Mouse (Mus musculus) kidney, postnatal 0 days (tissue): ENCODE measurements at regions not wholly inside any gene's neighbourhood (a gene's known extent, or its start where the extent isn't known, plus 50 kb on each side); places are given as distances from the start of the nearest gene placed in this dataset.

Experiments used
- ATAC-seq: fragments of 200-750 bp; cut with Nextera tagmentation; replicated peaks from 2 replicates; pipeline ENCODE4 v1.8.0; 2017; ENCODE audit warnings: low read depth, moderate number of reproducible peaks, moderate TSS enrichment, moderate library complexity; ENCODE audit not compliant: low FRiP score
- DNase-seq: peaks from one replicate; pipeline ENCODE4 v3.0.0-alpha.2; 2016; ENCODE audit warnings: low spot score
- H3K27ac ChIP-seq: fragments of 300-500 bp; sonication (generic); 2 replicates; pipeline ENCODE4 v1.5.1; 2014; ENCODE audit warnings: mild to moderate bottlenecking
- H3K27me3 ChIP-seq: fragments of 300-500 bp; sonication (generic); 2 replicates; pipeline ENCODE4 v1.6.1; 2014; ENCODE audit warnings: low read length, mixed read lengths; ENCODE audit not compliant: insufficient read depth
- H3K36me3 ChIP-seq: fragments of 300-500 bp; sonication (generic); 2 replicates; pipeline ENCODE4 v1.6.1; 2014; ENCODE audit warnings: low read length, mixed read lengths; ENCODE audit not compliant: insufficient read depth
- H3K4me1 ChIP-seq: fragments of 300-500 bp; sonication (generic); replicated peaks from 2 replicates; pipeline ENCODE4 v1.6.1; 2014; ENCODE audit warnings: antibody characterized with exemption, low read length, mixed read lengths; ENCODE audit not compliant: insufficient read depth
- H3K4me2 ChIP-seq: fragments of 300-500 bp; sonication (generic); 2 replicates; pipeline ENCODE4 v1.6.1; 2014; ENCODE audit warnings: mild to moderate bottlenecking, low read length, moderate library complexity, mixed read lengths
- H3K4me3 ChIP-seq: fragments of 300-500 bp; sonication (generic); replicated peaks from 2 replicates; pipeline ENCODE4 v1.5.1; 2014; ENCODE audit warnings: low read depth, low read length
- H3K9ac ChIP-seq: fragments of 300-500 bp; sonication (generic); 2 replicates; pipeline ENCODE4 v1.6.1; 2014; ENCODE audit warnings: low read depth, low read length
- H3K9me3 ChIP-seq: fragments of 300-500 bp; sonication (generic); replicated peaks from 2 replicates; pipeline ENCODE4 v1.6.1; 2016; ENCODE audit warnings: low read length, inconsistent platforms, mixed read lengths
- CTCF ChIP-seq: IDR thresholded peaks from 2 replicates; pipeline ENCODE4 v1.5.1; 2016; ENCODE audit warnings: antibody characterized with exemption, low read depth, mild to moderate bottlenecking, moderate library complexity
- WGBS: fragments of 180-500 bp; shearing (Covaris S2); extraction: QIAGEN DNeasy Blood & Tissue Kit; methylation state at CpG from one replicate; pipeline ENCODE4 v1.1.7; 2014; 5-methylcytosine and 5-hydroxymethylcytosine counted together

DNA sequence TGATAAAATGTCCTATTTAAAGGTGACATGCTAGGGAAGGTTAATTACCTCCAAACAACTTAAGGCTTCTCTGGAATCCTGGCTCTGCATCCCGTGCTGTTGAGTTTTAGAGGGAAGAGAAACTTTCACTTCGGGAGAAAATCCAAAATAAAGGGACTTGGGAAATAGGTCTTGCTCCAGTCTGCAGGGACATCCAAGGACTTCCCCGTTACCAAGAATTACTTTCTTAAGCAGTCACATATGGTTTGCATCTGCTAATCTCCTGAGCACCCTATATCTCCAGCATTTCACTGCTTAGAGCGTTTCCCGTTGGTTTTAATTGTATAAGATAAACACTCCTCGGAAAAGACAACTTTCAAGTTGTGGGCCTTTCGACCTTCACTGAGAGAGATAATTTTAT is 63.3 kb upstream of the Gimd1 start:
- no peak for TF ChIP-seq CTCF
- Histone ChIP-seq H3K36me3 (no peaks in the 10 kb centered on the region), H3K27me3 (no peaks in the 10 kb centered on the region), H3K27ac (no peak overlapping the region), H3K4me3 (no peak overlapping the region), H3K9ac (no peak overlapping the region), H3K9me3 (no peaks in the 10 kb centered on the region), H3K4me1 (no peaks in the 10 kb centered on the region), H3K4me2 (no peak overlapping the region)
- 57% methylated on average over 7 of the region's 7 CpGs for WGBS
- DNase-seq (no peak), ATAC-seq (no peak)
